Mouse (Mus musculus): ENCODE results near the gene Aldh2. TPM values are rescaled to one million over a fixed set of nuclear protein-coding genes. Genes with fewer than 3 reads are reported as not detected.

Gene Aldh2
- polyA plus RNA-seq, 1 experiment = 225 TPM

- H3K79me3 ChIP-seq (ENCODE audit: low read depth) = no peaks in the 10 kb centered on the region
- H3K4me3 ChIP-seq (ENCODE audit: insufficient read depth, poor library complexity, severe bottlenecking) = no peak overlapping the region
- H3K27me3 ChIP-seq (ENCODE audit: control insufficient read depth, insufficient read depth, insufficient read length) = no peaks in the 10 kb centered on the region
- TF ChIP-seq MAX (IDR thresholded peaks at IDR 0.05) (no peak), USF1 (IDR thresholded peaks at IDR 0.05; ENCODE audit: low read depth) (no peak), CTCF (IDR thresholded peaks at IDR 0.05; ENCODE audit: control insufficient read depth, insufficient read depth, insufficient read length) (no peak)
- H3K79me2 ChIP-seq (ENCODE audit: control insufficient read depth, insufficient read depth) = no peaks in the 10 kb centered on the region
- no peak overlapping the region for H3ac ChIP-seq (ENCODE audit: control insufficient read depth, insufficient read length, low read depth)
- H3K36me3 ChIP-seq (ENCODE audit: control insufficient read depth, insufficient read depth) = peaks cover 61% of the 10 kb centered on the region
Measured at GRCm38 (mm10) chr5:121574145-121574544, 19.5 kb downstream of the Aldh2 start.

DNA sequence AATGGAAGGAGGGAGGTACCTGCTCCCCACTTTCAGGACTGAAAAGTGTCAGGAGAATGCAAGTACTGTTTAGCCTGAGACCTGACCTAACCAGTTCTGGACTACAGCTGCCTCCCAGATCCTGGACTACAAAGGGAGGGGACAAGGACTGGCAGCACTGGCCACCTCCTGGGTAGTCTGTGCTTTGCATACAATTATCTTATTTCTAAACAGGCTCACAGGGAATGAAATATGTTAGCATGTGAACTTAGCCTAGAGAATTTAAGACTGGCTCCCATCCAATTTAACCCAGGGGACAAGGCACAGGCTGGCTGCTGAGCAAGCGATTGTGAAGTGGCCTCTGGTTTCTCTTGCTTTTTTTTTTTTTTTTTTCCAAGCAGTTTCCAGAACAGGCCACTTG is 22.8 kb downstream of the Aldh2 start:
- no peaks in the 10 kb centered on the region for H3K79me3 ChIP-seq (ENCODE audit: low read depth)
- no peak for TF ChIP-seq MYOD1 (IDR thresholded peaks at IDR 0.05; ENCODE audit: control insufficient read depth, insufficient read length, low read depth)
- no peak for TF ChIP-seq MAX (IDR thresholded peaks at IDR 0.05)
- TF ChIP-seq FOSL1 (IDR thresholded peaks at IDR 0.05; ENCODE audit: insufficient read depth, low read length, poor library complexity, severe bottlenecking) = no peak
- no peak for TF ChIP-seq MYOG (IDR thresholded peaks at IDR 0.05; ENCODE audit: control insufficient read depth, extremely low read depth, insufficient read length)
- H3K36me3 ChIP-seq (ENCODE audit: control insufficient read depth, insufficient read depth) = peaks cover 32% of the 10 kb centered on the region
- H3K79me2 ChIP-seq (ENCODE audit: control insufficient read depth, insufficient read depth) = no peaks in the 10 kb centered on the region
- H3K4me3 ChIP-seq (ENCODE audit: insufficient read depth, poor library complexity, severe bottlenecking) = no peak overlapping the region
- H3ac ChIP-seq (ENCODE audit: control insufficient read depth, insufficient read length, low read depth) = no peak overlapping the region
- H3K27me3 ChIP-seq (ENCODE audit: control insufficient read depth, insufficient read depth, insufficient read length) = no peaks in the 10 kb centered on the region

DNA sequence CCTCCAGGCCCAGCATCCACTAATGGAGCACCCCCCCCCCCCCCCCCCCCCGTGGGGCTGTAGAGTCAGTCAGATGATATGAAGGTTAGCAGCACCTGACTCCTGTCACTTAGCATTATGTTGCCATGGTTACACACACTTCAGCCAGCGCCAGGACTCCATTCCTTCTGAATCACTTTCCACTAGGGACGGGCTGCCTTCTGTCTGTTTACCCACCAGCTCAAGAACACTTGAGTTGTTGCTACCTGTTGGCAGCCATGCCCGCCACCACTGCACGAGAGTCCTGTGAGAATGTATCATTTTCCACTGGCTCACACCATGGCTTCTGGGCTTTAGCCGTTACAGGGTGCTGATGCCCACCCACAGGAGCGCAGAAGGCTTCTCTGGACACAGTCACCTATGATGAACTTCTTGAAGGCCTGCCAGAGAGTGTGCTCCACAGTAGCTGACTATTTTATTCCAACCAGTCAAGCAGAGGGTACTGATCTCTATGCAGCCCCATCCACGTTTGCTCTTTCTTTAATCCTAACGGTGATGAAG is 23.7 kb downstream of the Aldh2 start:
- Histone ChIP-seq H3K36me3 (ENCODE audit: control insufficient read depth, insufficient read depth) (peaks cover 28% of the 10 kb centered on the region), H3ac (ENCODE audit: control insufficient read depth, insufficient read length, low read depth) (no peak overlapping the region), H3K27me3 (ENCODE audit: control insufficient read depth, insufficient read depth, insufficient read length) (no peaks in the 10 kb centered on the region), H3K79me2 (ENCODE audit: control insufficient read depth, insufficient read depth) (no peaks in the 10 kb centered on the region), H3K79me3 (ENCODE audit: low read depth) (no peaks in the 10 kb centered on the region), H3K4me3 (ENCODE audit: insufficient read depth, poor library complexity, severe bottlenecking) (no peak overlapping the region)
- no peak for TF ChIP-seq FOSL1 (IDR thresholded peaks at IDR 0.05; ENCODE audit: insufficient read depth, low read length, poor library complexity, severe bottlenecking)
- TF ChIP-seq MYOG (IDR thresholded peaks at IDR 0.05; ENCODE audit: control insufficient read depth, extremely low read depth, insufficient read length) = no peak
- TF ChIP-seq CTCF (IDR thresholded peaks at IDR 0.05; ENCODE audit: control insufficient read depth, insufficient read depth, insufficient read length) = no peak
- no peak for TF ChIP-seq MYOD1 (IDR thresholded peaks at IDR 0.05; ENCODE audit: control insufficient read depth, insufficient read length, low read depth)

DNA sequence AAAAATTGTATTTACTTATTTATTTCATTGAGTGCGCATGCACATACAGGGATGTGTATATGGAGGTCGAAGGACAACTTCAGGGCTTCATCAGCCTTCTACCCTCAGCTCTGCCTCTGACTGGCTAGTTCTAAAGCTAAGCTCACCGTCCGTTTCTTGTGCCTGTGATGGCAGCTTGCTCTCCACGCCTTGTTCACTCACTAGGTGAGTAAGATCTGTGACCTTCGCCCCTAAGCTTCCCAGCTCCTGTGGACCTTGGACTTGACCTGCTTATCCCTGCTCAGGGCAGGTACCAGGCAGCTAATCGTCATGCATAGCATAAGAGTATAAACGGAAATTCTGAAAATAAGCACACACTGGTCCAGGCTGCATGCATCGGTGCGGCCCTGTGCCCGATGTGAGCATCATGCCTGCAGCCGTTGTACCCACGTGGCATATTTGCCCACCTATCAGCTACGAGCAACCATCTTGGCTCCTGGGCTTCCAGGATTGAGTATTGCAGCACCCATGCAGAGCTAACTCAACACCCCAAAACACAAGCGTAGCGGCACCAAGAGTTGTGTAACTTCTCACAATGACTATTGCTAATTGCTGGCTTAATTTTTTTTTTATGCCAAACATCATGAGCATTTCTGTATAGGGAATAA is 27.5 kb downstream of the Aldh2 start:
- Histone ChIP-seq H3K79me2 (ENCODE audit: control insufficient read depth, insufficient read depth) (no peaks in the 10 kb centered on the region), H3K36me3 (ENCODE audit: control insufficient read depth, insufficient read depth) (peaks cover 17% of the 10 kb centered on the region), H3K4me3 (ENCODE audit: insufficient read depth, poor library complexity, severe bottlenecking) (no peak overlapping the region), H3K27me3 (ENCODE audit: control insufficient read depth, insufficient read depth, insufficient read length) (no peaks in the 10 kb centered on the region), H3K79me3 (ENCODE audit: low read depth) (no peaks in the 10 kb centered on the region), H3ac (ENCODE audit: control insufficient read depth, insufficient read length, low read depth) (no peak overlapping the region)
- TF ChIP-seq CTCF (IDR thresholded peaks at IDR 0.05; ENCODE audit: control insufficient read depth, insufficient read depth, insufficient read length) = no peak
- TF ChIP-seq MYOG (IDR thresholded peaks at IDR 0.05; ENCODE audit: control insufficient read depth, extremely low read depth, insufficient read length) = no peak
- TF ChIP-seq MAX (IDR thresholded peaks at IDR 0.05) = no peak
- no peak for TF ChIP-seq CEBPB (IDR thresholded peaks at IDR 0.05; ENCODE audit: low read depth)
- TF ChIP-seq FOSL1 (IDR thresholded peaks at IDR 0.05; ENCODE audit: insufficient read depth, low read length, poor library complexity, severe bottlenecking) = no peak
- TF ChIP-seq MYOD1 (IDR thresholded peaks at IDR 0.05; ENCODE audit: control insufficient read depth, insufficient read length, low read depth) = no peak
- no peak for TF ChIP-seq USF1 (IDR thresholded peaks at IDR 0.05; ENCODE audit: low read depth)

DNA sequence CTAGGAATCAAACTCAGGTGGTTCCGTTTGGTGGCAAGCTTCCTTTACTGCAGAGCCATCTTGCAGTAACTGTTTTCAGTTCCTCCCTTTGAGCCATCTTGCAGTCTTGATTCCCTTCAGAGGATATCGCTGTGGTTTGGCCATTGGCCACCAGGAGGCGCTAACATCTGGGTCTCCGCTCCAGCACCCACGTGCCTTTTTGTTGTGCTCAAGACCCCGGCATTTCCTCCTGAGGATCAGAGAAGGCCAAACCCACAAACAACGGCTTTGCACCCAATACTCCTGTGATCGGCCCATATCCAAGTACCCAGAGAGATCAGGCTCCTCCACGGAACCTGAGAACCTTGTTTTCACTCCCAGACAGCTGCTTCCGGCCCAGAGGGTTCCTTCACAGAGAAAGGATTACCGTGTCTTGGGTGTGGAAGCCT is 29.1 kb downstream of the Aldh2 start:
- TF ChIP-seq CTCF (IDR thresholded peaks at IDR 0.05; ENCODE audit: control insufficient read depth, insufficient read depth, insufficient read length) (peak; percentile 75), MYOG (IDR thresholded peaks at IDR 0.05; ENCODE audit: control insufficient read depth, extremely low read depth, insufficient read length) (no peak), FOSL1 (IDR thresholded peaks at IDR 0.05; ENCODE audit: insufficient read depth, low read length, poor library complexity, severe bottlenecking) (no peak), MAX (IDR thresholded peaks at IDR 0.05) (peak; percentile 84), USF1 (IDR thresholded peaks at IDR 0.05; ENCODE audit: low read depth) (peak; percentile 73), MYOD1 (IDR thresholded peaks at IDR 0.05; ENCODE audit: control insufficient read depth, insufficient read length, low read depth) (no peak), CEBPB (IDR thresholded peaks at IDR 0.05; ENCODE audit: low read depth) (no peak)
- H3K79me2 ChIP-seq (ENCODE audit: control insufficient read depth, insufficient read depth) = no peaks in the 10 kb centered on the region
- no peak overlapping the region for H3ac ChIP-seq (ENCODE audit: control insufficient read depth, insufficient read length, low read depth)
- no peaks in the 10 kb centered on the region for H3K79me3 ChIP-seq (ENCODE audit: low read depth)
- H3K4me3 ChIP-seq (ENCODE audit: insufficient read depth, poor library complexity, severe bottlenecking) = no peak overlapping the region
- H3K27me3 ChIP-seq (ENCODE audit: control insufficient read depth, insufficient read depth, insufficient read length) = no peaks in the 10 kb centered on the region
- peaks cover 5% of the 10 kb centered on the region for H3K36me3 ChIP-seq (ENCODE audit: control insufficient read depth, insufficient read depth)

- H3ac ChIP-seq (ENCODE audit: control insufficient read depth, insufficient read length, low read depth) = no peak overlapping the region
- H3K4me3 ChIP-seq (ENCODE audit: insufficient read depth, poor library complexity, severe bottlenecking) = no peak overlapping the region
- H3K36me3 ChIP-seq (ENCODE audit: control insufficient read depth, insufficient read depth) = peaks cover 3% of the 10 kb centered on the region
- H3K27me3 ChIP-seq (ENCODE audit: control insufficient read depth, insufficient read depth, insufficient read length) = no peaks in the 10 kb centered on the region
- no peak for TF ChIP-seq CTCF (IDR thresholded peaks at IDR 0.05; ENCODE audit: control insufficient read depth, insufficient read depth, insufficient read length)
- TF ChIP-seq MYOD1 (IDR thresholded peaks at IDR 0.05; ENCODE audit: control insufficient read depth, insufficient read length, low read depth) = no peak
- no peak for TF ChIP-seq FOSL1 (IDR thresholded peaks at IDR 0.05; ENCODE audit: insufficient read depth, low read length, poor library complexity, severe bottlenecking)
- TF ChIP-seq CEBPB (IDR thresholded peaks at IDR 0.05; ENCODE audit: low read depth) = no peak
- no peak for TF ChIP-seq MAX (IDR thresholded peaks at IDR 0.05)
- TF ChIP-seq USF1 (IDR thresholded peaks at IDR 0.05; ENCODE audit: low read depth) = no peak
- TF ChIP-seq MYOG (IDR thresholded peaks at IDR 0.05; ENCODE audit: control insufficient read depth, extremely low read depth, insufficient read length) = no peak
- no peaks in the 10 kb centered on the region for H3K79me3 ChIP-seq (ENCODE audit: low read depth)
- H3K79me2 ChIP-seq (ENCODE audit: control insufficient read depth, insufficient read depth) = no peaks in the 10 kb centered on the region
Measured at GRCm38 (mm10) chr5:121562436-121562835, 31.2 kb downstream of the Aldh2 start.

All from C2C12 (cell line).